Mouse (Mus musculus): ENCODE results near the gene Odc1.

DNA sequence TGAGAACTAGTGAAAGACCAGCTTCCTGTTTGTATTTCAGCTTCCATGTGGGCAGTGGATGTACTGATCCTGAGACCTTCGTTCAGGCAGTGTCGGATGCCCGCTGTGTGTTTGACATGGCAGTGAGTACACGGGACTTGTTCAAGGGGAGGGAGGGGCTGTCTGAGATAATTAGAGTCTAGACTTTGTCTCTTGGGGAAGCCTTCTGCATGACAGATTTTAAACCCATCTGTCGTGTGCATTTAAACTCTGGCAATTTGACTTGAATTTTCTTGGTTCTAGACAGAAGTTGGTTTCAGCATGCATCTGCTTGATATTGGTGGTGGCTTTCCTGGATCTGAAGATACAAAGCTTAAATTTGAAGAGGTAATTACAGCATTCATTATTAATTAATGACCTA lies 3.9 kb downstream of the Odc1 start:
- TF ChIP-seq CTCF (IDR thresholded peaks at IDR 0.05; ENCODE audit: insufficient read depth, low read depth, low read length), result no peak
- no peak for TF ChIP-seq POLR2A (IDR thresholded peaks at IDR 0.05; ENCODE audit: insufficient read depth, low read depth, low read length)

Measured in olfactory bulb, adult 2 months (tissue).